Mouse (Mus musculus): Measurements from ENCODE around the gene Spon1.

Spon1 gene

GRCm38 (mm10) chr7:113903127-113903827 is 137.5 kb downstream of the Spon1 start:
- no peak for DNase-seq (ENCODE audit: low spot score)

GRCm38 (mm10) chr7:113903939-113904338 is 138.1 kb downstream of the Spon1 start:
- DNase-seq (ENCODE audit: low spot score) = no peak

GRCm38 (mm10) chr7:113904348-113904895 is 138.6 kb downstream of the Spon1 start:
- DNase-seq (ENCODE audit: low spot score) = no peak

- DNase-seq (ENCODE audit: low spot score) = peak; percentile 59
Measured at GRCm38 (mm10) chr7:113909161-113909825, 143.5 kb downstream of the Spon1 start.

- no peak for DNase-seq (ENCODE audit: low spot score)
Measured at GRCm38 (mm10) chr7:113910856-113911255, 145.1 kb downstream of the Spon1 start.

GRCm38 (mm10) chr7:113915936-113916335 is 150.1 kb downstream of the Spon1 start:
- no peak for DNase-seq (ENCODE audit: low spot score)

GRCm38 (mm10) chr7:113918916-113919315 is 153.1 kb downstream of the Spon1 start:
- DNase-seq (ENCODE audit: low spot score) = no peak

GRCm38 (mm10) chr7:113919505-113919904 is 153.7 kb downstream of the Spon1 start:
- DNase-seq (ENCODE audit: low spot score) = no peak

GRCm38 (mm10) chr7:113920056-113920455 is 154.3 kb downstream of the Spon1 start:
- no peak for DNase-seq (ENCODE audit: low spot score)

GRCm38 (mm10) chr7:113924561-113924960 is 158.8 kb downstream of the Spon1 start:
- DNase-seq (ENCODE audit: low spot score) = no peak

- DNase-seq (ENCODE audit: low spot score) = no peak
Measured at GRCm38 (mm10) chr7:113950888-113951287, 185.1 kb downstream of the Spon1 start.

- no peak for DNase-seq (ENCODE audit: low spot score)
Measured at GRCm38 (mm10) chr7:113955431-113955830, 189.6 kb downstream of the Spon1 start.

- no peak for DNase-seq (ENCODE audit: low spot score)
Measured at GRCm38 (mm10) chr7:113960841-113961499, 195.2 kb downstream of the Spon1 start.

GRCm38 (mm10) chr7:113961500-113961895 is 195.7 kb downstream of the Spon1 start:
- DNase-seq (ENCODE audit: low spot score) = no peak

- DNase-seq (ENCODE audit: low spot score) = no peak
Measured at GRCm38 (mm10) chr7:113962078-113962477, 196.3 kb downstream of the Spon1 start.

GRCm38 (mm10) chr7:113963766-113964165 is 198.0 kb downstream of the Spon1 start:
- DNase-seq (ENCODE audit: low spot score) = no peak

- DNase-seq (ENCODE audit: low spot score) = no peak
Measured at GRCm38 (mm10) chr7:113965625-113966024, 199.8 kb downstream of the Spon1 start.

GRCm38 (mm10) chr7:113969182-113969581 is 203.4 kb downstream of the Spon1 start:
- DNase-seq (ENCODE audit: low spot score) = no peak

- DNase-seq (ENCODE audit: low spot score) = no peak
Measured at GRCm38 (mm10) chr7:113972536-113972935, 206.7 kb downstream of the Spon1 start.

- no peak for DNase-seq (ENCODE audit: low spot score)
Measured at GRCm38 (mm10) chr7:113986406-113987134, 220.8 kb downstream of the Spon1 start.

GRCm38 (mm10) chr7:113988156-113988555 is 222.4 kb downstream of the Spon1 start:
- DNase-seq (ENCODE audit: low spot score) = no peak

All from embryo, embryonic 10.5 days (tissue).